Mouse (Mus musculus) macrophage (primary cell): ENCODE results near the gene Adgrl2. TPM values are rescaled to one million over a fixed set of nuclear protein-coding genes. Genes with fewer than 3 reads are reported as not detected.

ENCODE experiments used
- H3K27ac ChIP-seq: fragments of 350-480 bp; formaldehyde crosslinking; 2 replicates; pipeline ENCODE4 v1.9.0; 2021
- H3K36me3 ChIP-seq: fragments of 350-480 bp; formaldehyde crosslinking; 2 replicates; pipeline ENCODE4 v1.9.0; 2021; ENCODE audit errors: inconsistent target
- H3K4me3 ChIP-seq: fragments of 350-480 bp; formaldehyde crosslinking; 2 replicates; pipeline ENCODE4 v1.9.0; 2021; ENCODE audit errors: inconsistent target
- H3K79me2 ChIP-seq: fragments of 350-480 bp; formaldehyde crosslinking; 2 replicates; pipeline ENCODE4 v1.9.0; 2021; ENCODE audit errors: inconsistent target
- WGBS: methylation state at CpG from one replicate; pipeline ENCODE4 v1.1.7; 2026; ENCODE audit warnings: inconsistent platforms; ENCODE audit not compliant: missing documents; 5-methylcytosine and 5-hydroxymethylcytosine counted together
- polyA plus RNA-seq: library from polyadenylated mRNA; stranded (reverse); fragments of 250-400 nt; gene quantifications from 3 replicates; pipeline ENCODE4 v1.2.4, GENCODE M21; 2018; ENCODE audit warnings: inconsistent platforms

The Adgrl2 gene
- polyA plus RNA-seq, 1 experiment from 2014 or later = 26.0 TPM

- Histone ChIP-seq H3K79me2 (no peaks in the 10 kb centered on the region), H3K4me3 (no peak overlapping the region), H3K27ac (no peak overlapping the region), H3K36me3 (no peaks in the 10 kb centered on the region)
- 86% methylated on average over 7 of the region's 7 CpGs for WGBS
Observed at GRCm38 (mm10) chr3:148865234-148865633, 125.1 kb downstream of the Adgrl2 start.

- H3K79me2 ChIP-seq = no peaks in the 10 kb centered on the region
- no peak overlapping the region for H3K27ac ChIP-seq
- no peak overlapping the region for H3K4me3 ChIP-seq
- WGBS = 94% methylated on average over 7 of the region's 7 CpGs
- no peaks in the 10 kb centered on the region for H3K36me3 ChIP-seq
Observed at GRCm38 (mm10) chr3:148861860-148862259, 128.5 kb downstream of the Adgrl2 start.

- Histone ChIP-seq H3K4me3 (no peak overlapping the region), H3K27ac (no peak overlapping the region), H3K79me2 (no peaks in the 10 kb centered on the region), H3K36me3 (no peaks in the 10 kb centered on the region)
- 97% methylated on average over 11 of the region's 12 CpGs for WGBS
Observed at GRCm38 (mm10) chr3:148854306-148854910, 135.9 kb downstream of the Adgrl2 start.

- Histone ChIP-seq H3K79me2 (no peaks in the 10 kb centered on the region), H3K27ac (no peak overlapping the region), H3K36me3 (no peaks in the 10 kb centered on the region), H3K4me3 (no peak overlapping the region)
- WGBS = 94% methylated on average over 8 of the region's 8 CpGs
Observed at GRCm38 (mm10) chr3:148853372-148853771, 137.0 kb downstream of the Adgrl2 start.

- WGBS = 36% methylated on average over 12 of the region's 12 CpGs
- no peaks in the 10 kb centered on the region for H3K79me2 ChIP-seq
- H3K36me3 ChIP-seq = no peaks in the 10 kb centered on the region
- no peak overlapping the region for H3K4me3 ChIP-seq
- no peak overlapping the region for H3K27ac ChIP-seq
Observed at GRCm38 (mm10) chr3:148852556-148852955, 137.8 kb downstream of the Adgrl2 start.

GRCm38 (mm10) chr3:148850821-148851220 is 139.5 kb downstream of the Adgrl2 start:
- no peak overlapping the region for H3K4me3 ChIP-seq
- WGBS = 94% methylated on average over 4 of the region's 4 CpGs
- no peaks in the 10 kb centered on the region for H3K79me2 ChIP-seq
- H3K36me3 ChIP-seq = no peaks in the 10 kb centered on the region
- no peak overlapping the region for H3K27ac ChIP-seq

- no peaks in the 10 kb centered on the region for H3K79me2 ChIP-seq
- no peaks in the 10 kb centered on the region for H3K36me3 ChIP-seq
- H3K27ac ChIP-seq = no peak overlapping the region
- no peak overlapping the region for H3K4me3 ChIP-seq
- WGBS = 97% methylated on average over 2 of the region's 2 CpGs
Observed at GRCm38 (mm10) chr3:148848366-148848765, 142.0 kb downstream of the Adgrl2 start.

- 77% methylated on average over 6 of the region's 6 CpGs for WGBS
- Histone ChIP-seq H3K4me3 (no peak overlapping the region), H3K36me3 (no peaks in the 10 kb centered on the region), H3K79me2 (no peaks in the 10 kb centered on the region), H3K27ac (no peak overlapping the region)
Observed at GRCm38 (mm10) chr3:148844182-148844581, 146.2 kb downstream of the Adgrl2 start.

GRCm38 (mm10) chr3:148842533-148842932 is 147.8 kb downstream of the Adgrl2 start:
- Histone ChIP-seq H3K36me3 (no peaks in the 10 kb centered on the region), H3K4me3 (no peak overlapping the region), H3K79me2 (no peaks in the 10 kb centered on the region), H3K27ac (no peak overlapping the region)
- WGBS = 89% methylated on average over 7 of the region's 7 CpGs

- Histone ChIP-seq H3K27ac (no peak overlapping the region), H3K36me3 (no peaks in the 10 kb centered on the region), H3K4me3 (no peak overlapping the region), H3K79me2 (no peaks in the 10 kb centered on the region)
- WGBS = 93% methylated on average over 13 of the region's 13 CpGs
Observed at GRCm38 (mm10) chr3:148838835-148839296, 151.5 kb downstream of the Adgrl2 start.

GRCm38 (mm10) chr3:148838095-148838834 is 152.1 kb downstream of the Adgrl2 start:
- H3K27ac ChIP-seq = no peak overlapping the region
- WGBS = 91% methylated on average over 12 of the region's 13 CpGs
- H3K36me3 ChIP-seq = no peaks in the 10 kb centered on the region
- no peaks in the 10 kb centered on the region for H3K79me2 ChIP-seq
- no peak overlapping the region for H3K4me3 ChIP-seq

GRCm38 (mm10) chr3:148835136-148835535 is 155.2 kb downstream of the Adgrl2 start:
- WGBS = 93% methylated on average over 12 of the region's 12 CpGs
- Histone ChIP-seq H3K36me3 (no peaks in the 10 kb centered on the region), H3K27ac (no peak overlapping the region), H3K79me2 (no peaks in the 10 kb centered on the region), H3K4me3 (no peak overlapping the region)

GRCm38 (mm10) chr3:148833070-148833769 is 157.1 kb downstream of the Adgrl2 start:
- 92% methylated on average over 20 of the region's 20 CpGs for WGBS
- Histone ChIP-seq H3K4me3 (no peak overlapping the region), H3K36me3 (no peaks in the 10 kb centered on the region), H3K79me2 (no peaks in the 10 kb centered on the region), H3K27ac (no peak overlapping the region)

GRCm38 (mm10) chr3:148832001-148832400 is 158.4 kb downstream of the Adgrl2 start:
- H3K4me3 ChIP-seq = no peak overlapping the region
- no peaks in the 10 kb centered on the region for H3K79me2 ChIP-seq
- 96% methylated on average over 4 of the region's 4 CpGs for WGBS
- no peaks in the 10 kb centered on the region for H3K36me3 ChIP-seq
- no peak overlapping the region for H3K27ac ChIP-seq

- no peaks in the 10 kb centered on the region for H3K79me2 ChIP-seq
- H3K27ac ChIP-seq = no peak overlapping the region
- H3K4me3 ChIP-seq = no peak overlapping the region
- H3K36me3 ChIP-seq = no peaks in the 10 kb centered on the region
- WGBS = 96% methylated on average over 10 of the region's 10 CpGs
Observed at GRCm38 (mm10) chr3:148828519-148828918, 161.8 kb downstream of the Adgrl2 start.
